Mouse (Mus musculus) erythroid progenitor cell, adult 5-6 weeks (primary cell): ENCODE measurements around the gene B430218F22Rik. TPM values are rescaled to one million over a fixed set of nuclear protein-coding genes. Genes with fewer than 3 reads are reported as not detected.
"Not testable (repeated sequence)": the region's sequence is repeated elsewhere in the genome, so short reads cannot be mapped to it uniquely, and the experiment has no call there.

Experiments used
- ATAC-seq: replicated peaks from 2 replicates; pipeline ENCODE4 v1.8.0; 2016; ENCODE audit warnings: moderate number of reproducible peaks, mild to moderate bottlenecking, moderate TSS enrichment, inconsistent platforms; ENCODE audit not compliant: poor library complexity, low FRiP score, severe bottlenecking
- total RNA-seq, 2 experiments: library from RNA; stranded (forward) in 1 of 2; stranded (reverse) in 1 of 2; fragments of 150-400 nt in 1 of 2; fragments of 186-747, 209-891 nt in 1 of 2; gene quantifications; 2 replicates each; pipeline versions ENCODE4 v1.2.3 to v1.2.4; 2015 to 2017; ENCODE audit warnings: low replicate concordance in 2 of 2

The B430218F22Rik gene
- 0.84 TPM in 1 of 2 replicates, not detected in the other for total RNA-seq (2015; ENCODE audit: low replicate concordance)
- total RNA-seq (2017; ENCODE audit: low replicate concordance): not detected in 2 replicates

- peak; percentile 94 for ATAC-seq
These were observed at the start of gene B430218F22Rik, which contains the start of gene Mrps30 for GRCm38 (mm10) chr13:118386511-118387447. TSS of gene B430218F22Rik (plus strand) at chr13:118386630. TSS of gene Mrps30 (minus strand) at chr13:118387252.

- no peak for ATAC-seq
These were observed 36.2 kb upstream of the B430218F22Rik start for GRCm38 (mm10) chr13:118350257-118350656.

GRCm38 (mm10) chr13:118350870-118351269 is 35.6 kb upstream of the B430218F22Rik start:
- ATAC-seq: no peak

- ATAC-seq: no peak
These were observed 23.1 kb upstream of the B430218F22Rik start for GRCm38 (mm10) chr13:118363342-118363741.

GRCm38 (mm10) chr13:118365774-118366173 is 20.7 kb upstream of the B430218F22Rik start:
- no peak for ATAC-seq

- no peak for ATAC-seq
These were observed 13.6 kb upstream of the B430218F22Rik start for GRCm38 (mm10) chr13:118372871-118373270.

- ATAC-seq: peak; percentile 84
These were observed 7.3 kb upstream of the B430218F22Rik start for GRCm38 (mm10) chr13:118379155-118379554.

- ATAC-seq: no peak
These were observed 6.0 kb upstream of the B430218F22Rik start for GRCm38 (mm10) chr13:118380381-118380780.

GRCm38 (mm10) chr13:118387448-118387801 is 995 bp downstream of the B430218F22Rik start:
- not testable (repeated sequence) for ATAC-seq

GRCm38 (mm10) chr13:118395803-118396202 is 9.4 kb downstream of the B430218F22Rik start:
- no peak for ATAC-seq

- ATAC-seq: no peak
These were observed 13.9 kb downstream of the B430218F22Rik start for GRCm38 (mm10) chr13:118400340-118400739.

GRCm38 (mm10) chr13:118403544-118403943 is 17.1 kb downstream of the B430218F22Rik start:
- ATAC-seq: no peak

- no peak for ATAC-seq
These were observed 25.0 kb downstream of the B430218F22Rik start for GRCm38 (mm10) chr13:118411297-118411992.

- no peak for ATAC-seq
These were observed 31.7 kb downstream of the B430218F22Rik start for GRCm38 (mm10) chr13:118418163-118418562.

- ATAC-seq: no peak
These were observed 34.0 kb downstream of the B430218F22Rik start for GRCm38 (mm10) chr13:118420408-118420807.

GRCm38 (mm10) chr13:118420847-118421246 is 34.4 kb downstream of the B430218F22Rik start:
- no peak for ATAC-seq

Other genes starting within 250 kb of the B430218F22Rik start
- gene Mrps30, start 622 bp downstream of the B430218F22Rik start, total RNA-seq (2015; ENCODE audit: low replicate concordance): 7.5 and 8.6 TPM in 2 replicates
- gene Mrps30, start 622 bp downstream of the B430218F22Rik start, total RNA-seq (2017; ENCODE audit: low replicate concordance): 8.9 and 14.0 TPM in 2 replicates